8 mouse cellular contexts compared by ENCODE assay signal in the genomic region with DNA sequence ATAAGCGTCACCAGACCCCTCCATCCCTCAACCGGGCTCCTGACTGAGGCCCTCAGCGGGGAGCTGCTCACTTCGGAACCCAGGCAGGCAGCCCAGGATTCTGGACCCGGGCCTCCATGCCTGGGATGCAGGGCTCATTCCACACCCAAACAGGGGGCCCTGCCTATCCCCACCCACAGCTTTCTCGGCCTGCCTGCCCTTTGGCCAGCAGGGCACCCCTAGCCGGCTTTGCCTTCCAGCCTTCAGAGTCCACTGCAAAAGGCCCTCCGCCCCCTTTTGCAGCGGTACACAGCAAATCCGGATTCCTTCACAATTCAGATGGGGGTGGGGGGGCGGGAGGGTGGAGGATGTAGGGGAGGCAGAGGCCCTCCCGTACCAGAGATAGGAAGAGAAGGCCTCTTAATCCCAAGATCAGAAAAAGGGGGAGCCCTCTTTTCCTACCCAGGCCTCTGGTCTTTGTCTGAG. TPM values are rescaled to one million over a fixed set of nuclear protein-coding genes. Genes with fewer than 3 reads are reported as not detected.
A peak's percentile ranks its signal among the peaks of the same experiment; 100 is the strongest.
DNase-seq lines count a peak whose midpoint lies in the region; ATAC-seq and TF ChIP-seq lines count a peak whose summit lies in the region.

No protein-coding gene starts in this region.

- H3K4me1 ChIP-seq in kidney, embryonic 14.5 days (ENCODE audit: control insufficient read depth, insufficient read depth, low read length), result peaks cover 52% of the 10 kb centered on the region
- H3K4me1 ChIP-seq in forebrain, postnatal 0 days (ENCODE audit: insufficient read depth), result peaks cover 34% of the 10 kb centered on the region
- H3K4me1 ChIP-seq in limb, embryonic 13.5 days, result peaks cover 55% of the 10 kb centered on the region
- H3K4me1 ChIP-seq in neural tube, embryonic 13.5 days (replicated peaks), result peaks cover 61% of the 10 kb centered on the region

- H3K9me3 ChIP-seq in kidney, embryonic 14.5 days (ENCODE audit: control insufficient read depth, low read length), result no peaks in the 10 kb centered on the region
- H3K9me3 ChIP-seq in forebrain, postnatal 0 days (ENCODE audit: low read length), result no peaks in the 10 kb centered on the region
- no peaks in the 10 kb centered on the region for H3K9me3 ChIP-seq in limb, embryonic 13.5 days
- H3K9me3 ChIP-seq in neural tube, embryonic 13.5 days, result no peaks in the 10 kb centered on the region

- no peak for DNase-seq in kidney, adult 8-10 months
- peak; percentile 54 for DNase-seq in brain, adult 2 months (ENCODE audit: low read depth, low spot score)
- DNase-seq in forebrain, postnatal 0 days, result peak; percentile 51
- DNase-seq in thymus, postnatal 4 days, result no peak
- no peak for DNase-seq in right cerebral cortex, postnatal 25 days

- H3K4me2 ChIP-seq in kidney, embryonic 14.5 days (replicated peaks; ENCODE audit: low read depth, low read length), result peak overlapping the region; percentile 96
- peak overlapping the region; percentile 92 for H3K4me2 ChIP-seq in forebrain, postnatal 0 days (ENCODE audit: low read depth)
- H3K4me2 ChIP-seq in limb, embryonic 13.5 days (replicated peaks), result peak overlapping the region; percentile 82
- peak overlapping the region; percentile 86 for H3K4me2 ChIP-seq in neural tube, embryonic 13.5 days

- H3K4me3 ChIP-seq in kidney, embryonic 14.5 days (ENCODE audit: low read length), result peak overlapping the region; percentile 61
- peak overlapping the region; percentile 90 for H3K4me3 ChIP-seq in forebrain, postnatal 0 days (ENCODE audit: low read depth, low read length)
- peak overlapping the region; percentile 92 for H3K4me3 ChIP-seq in limb, embryonic 13.5 days
- peak overlapping the region; percentile 91 for H3K4me3 ChIP-seq in neural tube, embryonic 13.5 days

- peak overlapping the region; percentile 72 for H3K9ac ChIP-seq in kidney, embryonic 14.5 days (ENCODE audit: low read depth, low read length)
- H3K9ac ChIP-seq in forebrain, postnatal 0 days, result peak overlapping the region; percentile 96
- peak overlapping the region; percentile 95 for H3K9ac ChIP-seq in limb, embryonic 13.5 days
- H3K9ac ChIP-seq in neural tube, embryonic 13.5 days, result peak overlapping the region; percentile 98

- no peak for ATAC-seq in kidney, embryonic 14.5 days (ENCODE audit: low FRiP score, low TSS enrichment)
- ATAC-seq in forebrain, postnatal 0 days, result peak; percentile 8; the same call in 1 of the 2 replicates
- ATAC-seq in limb, embryonic 13.5 days (ENCODE audit: low FRiP score, low read depth), result 0 out of 2 replicates have a peak, but pooled peaks have one; percentile 5
- peak; percentile 0; the same call in 1 of the 2 replicates for ATAC-seq in neural tube, embryonic 13.5 days (ENCODE audit: low read depth)

- H3K27me3 ChIP-seq in kidney, embryonic 14.5 days (ENCODE audit: control insufficient read depth, insufficient read depth, low read length), result no peaks in the 10 kb centered on the region
- no peaks in the 10 kb centered on the region for H3K27me3 ChIP-seq in forebrain, postnatal 0 days (ENCODE audit: insufficient read depth, low read length)
- H3K27me3 ChIP-seq in limb, embryonic 13.5 days, result no peaks in the 10 kb centered on the region
- H3K27me3 ChIP-seq in neural tube, embryonic 13.5 days, result no peaks in the 10 kb centered on the region

- no peaks in the 10 kb centered on the region for H3K36me3 ChIP-seq in kidney, embryonic 14.5 days (ENCODE audit: control insufficient read depth, insufficient read depth, low read length)
- H3K36me3 ChIP-seq in forebrain, postnatal 0 days (ENCODE audit: insufficient read depth), result no peaks in the 10 kb centered on the region
- H3K36me3 ChIP-seq in limb, embryonic 13.5 days, result peaks cover 10% of the 10 kb centered on the region; the same call in 1 of the 2 replicates
- H3K36me3 ChIP-seq in neural tube, embryonic 13.5 days, result peaks cover 5% of the 10 kb centered on the region; the same call in 1 of the 2 replicates

- no peak for TF ChIP-seq CTCF in forebrain, postnatal 0 days (IDR thresholded peaks at IDR 0.05; ENCODE audit: low read depth)

- WGBS in kidney, embryonic 14.5 days, result 9% methylated on average over 12 of the region's 12 CpGs
- under 1% methylated on average over 12 of the region's 12 CpGs for WGBS in forebrain, postnatal 0 days
- 2% methylated on average over 12 of the region's 12 CpGs for WGBS in limb, embryonic 13.5 days
- WGBS in neural tube, embryonic 13.5 days, result under 1% methylated on average over 11 of the region's 12 CpGs

- H3K27ac ChIP-seq in kidney, embryonic 14.5 days (ENCODE audit: low read depth, low read length), result peak overlapping the region; percentile 97
- peak overlapping the region; percentile 85 for H3K27ac ChIP-seq in forebrain, postnatal 0 days (ENCODE audit: low read depth, low read length)
- H3K27ac ChIP-seq in limb, embryonic 13.5 days, result peak overlapping the region; percentile 92
- peak overlapping the region; percentile 95 for H3K27ac ChIP-seq in neural tube, embryonic 13.5 days (replicated peaks)

RNA-seq across cellular contexts. Expression of a gene that starts 1.0 kb away (rescaled TPM):
- 44.2 and 54.9 TPM in 2 replicates for polyA plus RNA-seq in kidney, embryonic 14.5 days (2014; fragmentation: Nextera tagmentation; extraction: Ambion mirVana)
- 183 and 228 TPM in 2 replicates for total RNA-seq in forebrain, postnatal 0 days (2014; rRNA removed)
- polyA plus RNA-seq in forebrain, postnatal 0 days (2015; fragmentation: Nextera tagmentation; extraction: Ambion mirVana), result 42.2 and 70.4 TPM in 2 replicates
- 123 and 127 TPM in 2 replicates for polyA plus RNA-seq in limb, embryonic 13.5 days (2015; fragmentation: Nextera tagmentation; extraction: Ambion mirVana)
- polyA plus RNA-seq in neural tube, embryonic 13.5 days (2015; fragmentation: Nextera tagmentation; extraction: Ambion mirVana), result 80.9 and 110 TPM in 2 replicates

RNA-seq across cellular contexts. Expression of a gene that starts 22.8 kb away (rescaled TPM):
- 14.0 and 18.9 TPM in 2 replicates for polyA plus RNA-seq in kidney, embryonic 14.5 days (2014; fragmentation: Nextera tagmentation; extraction: Ambion mirVana)
- 4.6 and 5.4 TPM in 2 replicates for total RNA-seq in forebrain, postnatal 0 days (2014; rRNA removed)
- polyA plus RNA-seq in forebrain, postnatal 0 days (2015; fragmentation: Nextera tagmentation; extraction: Ambion mirVana), result 4.3 and 4.4 TPM in 2 replicates
- 14.3 and 15.0 TPM in 2 replicates for polyA plus RNA-seq in limb, embryonic 13.5 days (2015; fragmentation: Nextera tagmentation; extraction: Ambion mirVana)
- 5.9 and 6.0 TPM in 2 replicates for polyA plus RNA-seq in neural tube, embryonic 13.5 days (2015; fragmentation: Nextera tagmentation; extraction: Ambion mirVana)

RNA-seq across cellular contexts. Expression of a gene that starts 46.7 kb away (rescaled TPM):
- 7.6 and 12.4 TPM in 2 replicates for polyA plus RNA-seq in kidney, embryonic 14.5 days (2014; fragmentation: Nextera tagmentation; extraction: Ambion mirVana)
- 3.4 and 6.1 TPM in 2 replicates for total RNA-seq in forebrain, postnatal 0 days (2014; rRNA removed)
- 2.8 and 3.2 TPM in 2 replicates for polyA plus RNA-seq in forebrain, postnatal 0 days (2015; fragmentation: Nextera tagmentation; extraction: Ambion mirVana)
- 9.3 and 9.9 TPM in 2 replicates for polyA plus RNA-seq in limb, embryonic 13.5 days (2015; fragmentation: Nextera tagmentation; extraction: Ambion mirVana)
- polyA plus RNA-seq in neural tube, embryonic 13.5 days (2015; fragmentation: Nextera tagmentation; extraction: Ambion mirVana), result 3.3 and 3.6 TPM in 2 replicates

RNA-seq across cellular contexts. Expression of a gene that starts 48.4 kb away (rescaled TPM):
- 19.0 and 19.8 TPM in 2 replicates for polyA plus RNA-seq in kidney, embryonic 14.5 days (2014; fragmentation: Nextera tagmentation; extraction: Ambion mirVana)
- total RNA-seq in forebrain, postnatal 0 days (2014; rRNA removed), result 12.9 and 14.4 TPM in 2 replicates
- 4.5 and 4.8 TPM in 2 replicates for polyA plus RNA-seq in forebrain, postnatal 0 days (2015; fragmentation: Nextera tagmentation; extraction: Ambion mirVana)
- 18.1 and 18.5 TPM in 2 replicates for polyA plus RNA-seq in limb, embryonic 13.5 days (2015; fragmentation: Nextera tagmentation; extraction: Ambion mirVana)
- 4.0 and 4.5 TPM in 2 replicates for polyA plus RNA-seq in neural tube, embryonic 13.5 days (2015; fragmentation: Nextera tagmentation; extraction: Ambion mirVana)

Comparison
In these comparisons a context has a peak if more than half of its experiments do, and no peak if none do; other contexts are left out.
1. DNase-seq: peak in brain, adult 2 months (single experiment) and forebrain, postnatal 0 days (single experiment); none in kidney, adult 8-10 months (0 of 2), thymus, postnatal 4 days (single experiment) and right cerebral cortex, postnatal 25 days (single experiment).
2. Peak in every context shown above with its lines, with median percentiles within 50 percentile points of each other: H3K27ac ChIP-seq, H3K4me2 ChIP-seq, H3K4me3 ChIP-seq and H3K9ac ChIP-seq.